Mouse (Mus musculus): ENCODE results near the gene Paip2b. TPM values are rescaled to one million over a fixed set of nuclear protein-coding genes. Genes with fewer than 3 reads are reported as not detected.

Paip2b gene
- polyA plus RNA-seq, 1 experiment = 16.7 TPM

Other genes with a start within 250 kb of the Paip2b start
- gene Clec4f, start 175.6 kb downstream of the Paip2b start, polyA plus RNA-seq (2012; rRNA removed) = not detected in 2 replicates
- 0.28 TPM in 1 of 2 replicates, not detected in the other for gene Cd207, start 153.9 kb downstream of the Paip2b start, polyA plus RNA-seq (2012; rRNA removed)
- gene Vax2, start 120.5 kb downstream of the Paip2b start, polyA plus RNA-seq (2012; rRNA removed) = not detected in 2 replicates
- gene Atp6v1b1, start 88.8 kb downstream of the Paip2b start, polyA plus RNA-seq (2012; rRNA removed) = 8.9 and 10.4 TPM in 2 replicates
- 0.45 and 0.47 TPM in 2 replicates for gene Ankrd53, start 69.1 kb downstream of the Paip2b start, polyA plus RNA-seq (2012; rRNA removed)
- gene Tex261, start 55.9 kb downstream of the Paip2b start, polyA plus RNA-seq (2012; rRNA removed) = 134 and 139 TPM in 2 replicates
- 32.1 and 36.4 TPM in 2 replicates for gene Nagk, start 36.8 kb downstream of the Paip2b start, polyA plus RNA-seq (2012; rRNA removed)
- gene Zfp638, start 35.4 kb upstream of the Paip2b start, polyA plus RNA-seq (2012; rRNA removed) = 11.8 and 13.2 TPM in 2 replicates
- 42.4 and 55.4 TPM in 2 replicates for gene Dysf, start 176.8 kb upstream of the Paip2b start, polyA plus RNA-seq (2012; rRNA removed)